Mouse (Mus musculus): ENCODE results near the gene Rbm33.

- no peak for TF ChIP-seq CTCF (conservative IDR thresholded peaks at IDR 0.05; ENCODE audit: insufficient read depth, insufficient read length, low read depth, low read length)
- no peak for TF ChIP-seq POLR2A (IDR thresholded peaks at IDR 0.05; ENCODE audit: low read depth, low read length)
Measured at GRCm38 (mm10) chr5:28466760-28467306, 149.9 kb downstream of the Rbm33 start, which contains the start of gene Shh.
